Mouse (Mus musculus): ENCODE results near the gene Ykt6. TPM values are rescaled to one million over a fixed set of nuclear protein-coding genes. Genes with fewer than 3 reads are reported as not detected.

Ykt6 gene
- polyA plus RNA-seq (2012; rRNA removed): 14.9 and 18.7 TPM in 2 replicates
- 9.6 and 10.1 TPM in 2 replicates for polyA plus RNA-seq (2014; fragmentation: Nextera tagmentation; extraction: Ambion mirVana)

DNA sequence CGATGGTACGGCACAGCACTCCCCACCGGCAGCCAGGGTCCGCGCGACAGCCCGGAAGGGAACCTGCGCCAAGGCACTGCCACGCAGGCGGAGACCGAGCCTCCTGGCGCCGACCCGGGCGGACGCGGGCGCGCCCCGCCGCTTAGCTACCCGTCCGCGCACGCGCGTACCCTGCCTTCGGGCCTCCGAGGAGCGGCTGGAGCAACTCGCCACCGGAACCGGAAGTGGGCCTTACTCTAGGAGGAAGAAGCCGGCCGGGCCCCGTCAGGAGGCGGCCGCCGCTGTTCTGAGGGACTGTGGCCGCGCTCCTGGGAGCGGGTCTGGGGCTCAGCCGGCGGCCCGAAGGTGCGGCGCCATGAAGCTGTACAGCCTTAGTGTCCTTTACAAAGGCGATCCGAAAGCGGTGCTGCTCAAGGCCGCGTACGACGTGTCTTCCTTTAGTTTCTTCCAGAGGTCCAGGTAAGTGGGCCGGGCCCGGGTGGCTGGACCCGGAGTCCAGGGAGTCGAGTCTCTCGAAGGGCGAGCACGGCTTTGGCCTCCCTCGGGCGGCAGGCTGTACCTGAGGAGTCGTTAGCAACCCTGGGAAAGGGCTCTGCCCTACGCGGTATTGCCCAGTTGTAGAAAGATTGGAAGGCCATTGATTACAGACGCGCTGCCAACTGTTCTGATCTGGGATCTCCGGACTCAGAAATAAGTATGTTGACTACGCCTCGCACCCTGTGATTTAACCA lies at the start of gene Ykt6:
Ykt6 (plus strand) TSS at position 148 of the 731 bp plus-strand sequence.
- Histone ChIP-seq H3K4me1 (replicated peaks; ENCODE audit: control insufficient read depth in 2 of 2, insufficient read depth in 2 of 2, low read length in 1 of 2) (peaks cover 9 to 15% of the 10 kb centered on the region in 2 experiments), H3K4me2 (ENCODE audit: low read depth) (peak within 1 kb of the TSS; percentile 97), H3K36me3 (replicated peaks; ENCODE audit: control insufficient read depth, insufficient read depth, low read depth) (no peaks in the 10 kb centered on the region; the same call in 1 of the 2 replicates), H3K9me3 (ENCODE audit: control insufficient read depth, low read length) (no peaks in the 10 kb centered on the region), H3K27ac (peak within 1 kb of the TSS; percentile 73), H3K27me3 (ENCODE audit: control insufficient read depth, insufficient read depth, low read length) (no peaks in the 10 kb centered on the region), H3K9ac (replicated peaks) (peak within 1 kb of the TSS; percentile 94), H3K4me3 (ENCODE audit: insufficient read depth in 1 of 2, low read depth in 2 of 2, low read length in 2 of 2) (peak within 1 kb of the TSS; percentile 92 to 99)
- under 1% methylated on average over 70 of the region's 71 CpGs for WGBS (ENCODE audit: insufficient replicate concordance)
- ATAC-seq (ENCODE audit: insufficient read depth) (peak; percentile 98), DNase-seq (ENCODE audit: low read depth in 3 of 3, low spot score in 3 of 3) (peak; percentile 87 to 90 (median 89))
- TF ChIP-seq EP300 (IDR thresholded peaks at IDR 0.05; ENCODE audit: low read depth) (no peak), CTCF (IDR thresholded peaks at IDR 0.05; ENCODE audit: low read depth) (no peak)

DNA sequence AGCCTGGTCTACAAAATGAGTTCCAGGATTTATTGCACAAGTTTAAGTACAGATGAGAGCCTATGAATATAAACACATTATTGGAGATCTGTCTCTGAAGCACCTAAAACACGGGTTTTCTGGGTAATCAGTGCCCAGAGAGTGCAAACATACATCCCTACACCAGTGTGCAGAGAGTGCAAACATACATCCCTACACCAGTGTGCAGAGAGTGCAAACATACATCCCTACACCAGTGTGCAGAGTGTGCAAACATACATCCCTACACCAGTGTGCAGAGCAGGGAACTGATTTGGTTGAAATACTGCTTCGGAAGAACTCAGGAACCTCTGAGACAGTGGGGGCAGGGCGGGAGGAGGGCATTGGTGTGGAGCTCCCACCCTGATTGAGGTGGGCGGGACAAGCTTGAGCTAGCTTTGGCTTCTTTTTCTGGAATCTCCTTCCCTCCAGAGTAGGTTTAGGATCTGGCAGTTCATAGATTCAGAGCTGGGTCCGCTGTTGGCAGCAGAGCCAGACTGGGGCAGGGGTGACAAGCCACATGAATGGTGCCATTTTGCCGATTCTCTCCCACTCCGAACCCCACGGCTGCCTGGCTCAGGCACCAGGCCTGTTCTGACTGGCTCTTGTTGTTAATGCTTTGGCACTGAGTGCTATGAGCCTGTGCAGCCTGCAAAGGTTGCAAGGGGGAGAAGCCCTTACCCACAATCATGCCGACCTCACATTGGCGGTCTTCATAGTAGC lies 49.5 kb upstream of the Ykt6 start:
- no peaks in the 10 kb centered on the region for H3K36me3 ChIP-seq (replicated peaks; ENCODE audit: control insufficient read depth, insufficient read depth, low read depth)
- peaks cover 26% of the 10 kb centered on the region for H3K27me3 ChIP-seq (ENCODE audit: control insufficient read depth, insufficient read depth, low read length)
- DNase-seq (ENCODE audit: low read depth in 3 of 3, low spot score in 3 of 3): no peak
- no peak overlapping the region for H3K4me3 ChIP-seq (ENCODE audit: insufficient read depth in 1 of 2, low read depth in 2 of 2, low read length in 2 of 2)
- ATAC-seq (ENCODE audit: insufficient read depth): no peak
- TF ChIP-seq CTCF (IDR thresholded peaks at IDR 0.05; ENCODE audit: low read depth) (no peak), EP300 (IDR thresholded peaks at IDR 0.05; ENCODE audit: low read depth) (no peak)
- H3K4me1 ChIP-seq (replicated peaks; ENCODE audit: control insufficient read depth in 2 of 2, insufficient read depth in 2 of 2, low read length in 1 of 2): no peaks in the 10 kb centered on the region
- H3K27ac ChIP-seq: no peak overlapping the region
- WGBS (ENCODE audit: insufficient replicate concordance): 68% methylated on average over 10 of the region's 10 CpGs
- H3K9ac ChIP-seq (replicated peaks): no peak overlapping the region
- H3K4me2 ChIP-seq (ENCODE audit: low read depth): no peak overlapping the region
- no peaks in the 10 kb centered on the region for H3K9me3 ChIP-seq (ENCODE audit: control insufficient read depth, low read length)

DNA sequence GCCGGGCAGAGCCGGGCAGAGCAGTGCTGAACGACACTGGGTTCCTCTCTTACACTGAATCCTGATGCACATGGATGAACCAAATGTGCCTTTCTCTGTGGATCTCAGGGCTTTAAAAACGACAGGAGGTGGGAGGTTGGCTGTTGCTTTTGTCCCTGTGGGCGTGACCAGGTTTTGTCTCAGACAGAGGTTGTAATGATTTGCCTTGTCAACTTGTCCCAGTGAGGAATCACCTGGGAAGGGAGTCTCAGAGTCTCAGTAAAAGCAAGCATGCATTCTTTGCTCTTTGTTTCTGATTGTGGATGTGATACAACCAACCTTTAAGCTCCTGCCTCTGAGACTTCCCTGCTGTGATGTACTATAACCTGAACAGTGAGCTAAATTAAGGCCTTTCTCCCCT lies 48.4 kb upstream of the Ykt6 start:
- Histone ChIP-seq H3K4me3 (ENCODE audit: insufficient read depth in 1 of 2, low read depth in 2 of 2, low read length in 2 of 2) (no peak overlapping the region), H3K4me1 (replicated peaks; ENCODE audit: control insufficient read depth in 2 of 2, insufficient read depth in 2 of 2, low read length in 1 of 2) (no peaks in the 10 kb centered on the region), H3K9ac (replicated peaks) (no peak overlapping the region), H3K36me3 (replicated peaks; ENCODE audit: control insufficient read depth, insufficient read depth, low read depth) (no peaks in the 10 kb centered on the region), H3K4me2 (ENCODE audit: low read depth) (no peak overlapping the region), H3K27me3 (ENCODE audit: control insufficient read depth, insufficient read depth, low read length) (peaks cover 14% of the 10 kb centered on the region), H3K9me3 (ENCODE audit: control insufficient read depth, low read length) (no peaks in the 10 kb centered on the region), H3K27ac (no peak overlapping the region)
- 55% methylated on average over 5 of the region's 5 CpGs for WGBS (ENCODE audit: insufficient replicate concordance)
- DNase-seq (ENCODE audit: low read depth in 3 of 3, low spot score in 3 of 3) (no peak), ATAC-seq (ENCODE audit: insufficient read depth) (no peak)
- TF ChIP-seq EP300 (IDR thresholded peaks at IDR 0.05; ENCODE audit: low read depth) (no peak), CTCF (IDR thresholded peaks at IDR 0.05; ENCODE audit: low read depth) (no peak)

DNA sequence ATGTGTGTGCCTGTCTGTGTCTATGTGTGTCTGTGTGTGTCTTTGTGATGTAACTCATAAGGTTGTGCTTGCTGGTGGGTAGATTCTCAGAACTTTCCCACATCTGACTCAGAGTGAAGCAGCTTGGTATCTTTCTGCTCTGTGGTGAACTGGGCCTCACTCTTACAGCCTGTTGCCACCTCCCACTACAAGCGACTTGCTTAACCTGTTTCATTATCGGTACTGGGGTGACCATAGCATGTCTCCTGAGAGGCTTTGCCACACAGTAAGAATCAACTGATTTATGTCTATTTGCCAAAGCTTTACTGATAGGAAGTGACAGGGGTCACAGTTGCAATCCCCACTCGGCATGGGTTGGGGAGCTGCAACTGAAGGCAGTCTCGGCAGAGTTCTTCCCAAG lies 46.9 kb upstream of the Ykt6 start:
- no peaks in the 10 kb centered on the region; the same call in 1 of the 2 replicates for H3K27me3 ChIP-seq (ENCODE audit: control insufficient read depth, insufficient read depth, low read length)
- no peaks in the 10 kb centered on the region for H3K36me3 ChIP-seq (replicated peaks; ENCODE audit: control insufficient read depth, insufficient read depth, low read depth)
- H3K4me1 ChIP-seq (replicated peaks; ENCODE audit: control insufficient read depth in 2 of 2, insufficient read depth in 2 of 2, low read length in 1 of 2): no peaks in the 10 kb centered on the region
- no peak overlapping the region for H3K27ac ChIP-seq
- ATAC-seq (ENCODE audit: insufficient read depth): no peak
- no peak overlapping the region for H3K9ac ChIP-seq (replicated peaks)
- DNase-seq (ENCODE audit: low read depth in 3 of 3, low spot score in 3 of 3): no peak
- 66% methylated on average over 4 of the region's 4 CpGs for WGBS (ENCODE audit: insufficient replicate concordance)
- TF ChIP-seq CTCF (IDR thresholded peaks at IDR 0.05; ENCODE audit: low read depth) (no peak), EP300 (IDR thresholded peaks at IDR 0.05; ENCODE audit: low read depth) (no peak)
- no peaks in the 10 kb centered on the region for H3K9me3 ChIP-seq (ENCODE audit: control insufficient read depth, low read length)
- H3K4me2 ChIP-seq (ENCODE audit: low read depth): no peak overlapping the region
- no peak overlapping the region for H3K4me3 ChIP-seq (ENCODE audit: insufficient read depth in 1 of 2, low read depth in 2 of 2, low read length in 2 of 2)

DNA sequence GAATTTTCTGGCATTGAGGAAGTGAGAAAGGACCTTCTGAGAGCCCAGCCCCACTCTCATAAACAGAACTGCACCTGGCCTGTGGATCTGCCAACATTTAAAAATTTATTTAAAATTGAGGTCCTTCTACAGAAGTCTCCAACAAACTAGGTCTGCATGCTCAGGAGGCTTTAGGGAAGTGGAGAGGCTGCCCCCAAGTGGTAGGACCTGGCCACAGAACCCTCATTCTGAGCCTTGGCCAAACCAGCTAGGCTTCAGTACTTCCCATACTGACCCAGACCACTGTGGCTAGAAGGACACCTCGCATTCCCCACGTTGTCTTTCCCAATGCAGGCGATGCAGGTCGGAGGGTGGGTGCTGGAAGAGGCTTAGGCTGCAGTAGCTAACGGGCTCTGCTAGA lies 42.9 kb upstream of the Ykt6 start:
- Histone ChIP-seq H3K27ac (no peak overlapping the region), H3K36me3 (replicated peaks; ENCODE audit: control insufficient read depth, insufficient read depth, low read depth) (no peaks in the 10 kb centered on the region), H3K9me3 (ENCODE audit: control insufficient read depth, low read length) (no peaks in the 10 kb centered on the region), H3K4me2 (ENCODE audit: low read depth) (no peak overlapping the region), H3K4me3 (ENCODE audit: insufficient read depth in 1 of 2, low read depth in 2 of 2, low read length in 2 of 2) (no peak overlapping the region), H3K27me3 (ENCODE audit: control insufficient read depth, insufficient read depth, low read length) (no peaks in the 10 kb centered on the region), H3K4me1 (replicated peaks; ENCODE audit: control insufficient read depth in 2 of 2, insufficient read depth in 2 of 2, low read length in 1 of 2) (no peaks in the 10 kb centered on the region), H3K9ac (replicated peaks) (no peak overlapping the region)
- 24% methylated on average over 5 of the region's 5 CpGs for WGBS (ENCODE audit: insufficient replicate concordance)
- DNase-seq (ENCODE audit: low read depth in 3 of 3, low spot score in 3 of 3): no peak
- TF ChIP-seq EP300 (IDR thresholded peaks at IDR 0.05; ENCODE audit: low read depth) (no peak), CTCF (IDR thresholded peaks at IDR 0.05; ENCODE audit: low read depth) (peak; percentile 84)
- no peak for ATAC-seq (ENCODE audit: insufficient read depth)
